Mouse (Mus musculus) olfactory bulb, adult 2 months (tissue): ENCODE results near the gene Rnf215. TPM values are rescaled to one million over a fixed set of nuclear protein-coding genes. Genes with fewer than 3 reads are reported as not detected.

Source experiments
- H3K27ac ChIP-seq: fragments of 200-500 bp; 2 replicates; pipeline ENCODE4 v1.5.1; 2012; ENCODE audit warnings: low read depth, low read length; ENCODE audit not compliant: insufficient read depth
- H3K4me1 ChIP-seq: fragments of 200-500 bp; 2 replicates; pipeline ENCODE4 v1.6.1; 2012; ENCODE audit warnings: low read length; ENCODE audit not compliant: control insufficient read depth, insufficient read depth
- H3K4me3 ChIP-seq: fragments of 200-500 bp; 2 replicates; pipeline ENCODE4 v1.5.1; 2012; ENCODE audit warnings: mild to moderate bottlenecking, low read depth, low read length, moderate library complexity; ENCODE audit not compliant: insufficient read depth
- CTCF ChIP-seq: fragments of 200-500 bp; IDR thresholded peaks from 2 replicates; pipeline ENCODE4 v1.5.1; 2012; ENCODE audit warnings: low read depth, mild to moderate bottlenecking, low read length, moderate library complexity; ENCODE audit not compliant: insufficient read depth
- POLR2A ChIP-seq: fragments of 200-500 bp; IDR thresholded peaks from 2 replicates; pipeline ENCODE4 v1.6.1; 2012; ENCODE audit warnings: mild to moderate bottlenecking, low read depth, low read length, moderate library complexity; ENCODE audit not compliant: insufficient read depth
- WGBS: fragments of 180-500 bp; shearing (Covaris S2); methylation state at CpG from one replicate; pipeline ENCODE4 v1.1.7; 2018; 5-methylcytosine and 5-hydroxymethylcytosine counted together
- polyA plus RNA-seq: library from polyadenylated mRNA; stranded (reverse); fragments of >200 nt; gene quantifications from 2 replicates; pipeline ENCODE4 v1.2.4, GENCODE M21; 2012; ENCODE audit warnings: low replicate concordance; ENCODE audit not compliant: missing spikeins, insufficient read depth, insufficient read length

The Rnf215 gene
- polyA plus RNA-seq, 1 experiment: not detected

GRCm38 (mm10) chr11:4138964-4139363 lies 4.0 kb downstream of the Rnf215 start:
- WGBS: 78% methylated on average over 2 of the region's 2 CpGs
- Histone ChIP-seq H3K4me1 (peaks cover 21% of the 10 kb centered on the region), H3K27ac (no peak overlapping the region), H3K4me3 (no peak overlapping the region)
- TF ChIP-seq CTCF (no peak), POLR2A (no peak)

- Histone ChIP-seq H3K4me3 (no peak overlapping the region), H3K27ac (no peak overlapping the region), H3K4me1 (peaks cover 10% of the 10 kb centered on the region)
- TF ChIP-seq CTCF (no peak), POLR2A (no peak)
These were observed 6.5 kb downstream of the Rnf215 start for GRCm38 (mm10) chr11:4141505-4141904.

- Histone ChIP-seq H3K4me1 (peaks cover 2% of the 10 kb centered on the region; the same call in 1 of the 2 replicates), H3K4me3 (no peak overlapping the region), H3K27ac (no peak overlapping the region)
- TF ChIP-seq POLR2A (no peak), CTCF (no peak)
- WGBS: 81% methylated on average over 4 of the region's 4 CpGs
These were observed 7.3 kb downstream of the Rnf215 start for GRCm38 (mm10) chr11:4142352-4142751.

GRCm38 (mm10) chr11:4143281-4144062 lies 8.5 kb downstream of the Rnf215 start:
- TF ChIP-seq POLR2A: no peak
- Histone ChIP-seq H3K27ac (no peak overlapping the region), H3K4me1 (no peaks in the 10 kb centered on the region; the same call in 1 of the 2 replicates), H3K4me3 (no peak overlapping the region)
- WGBS: 66% methylated on average over 21 of the region's 21 CpGs

- WGBS: 74% methylated on average over 6 of the region's 6 CpGs
- Histone ChIP-seq H3K27ac (no peak overlapping the region), H3K4me3 (no peak overlapping the region), H3K4me1 (no peaks in the 10 kb centered on the region; the same call in 1 of the 2 replicates)
- TF ChIP-seq CTCF (no peak), POLR2A (no peak)
These were observed 11.4 kb downstream of the Rnf215 start for GRCm38 (mm10) chr11:4146381-4146780.

- no peak overlapping the region for H3K27ac ChIP-seq
- H3K4me3 ChIP-seq: no peak overlapping the region
- 93% methylated on average over 10 of the region's 10 CpGs for WGBS
- TF ChIP-seq CTCF (no peak), POLR2A (no peak)
- H3K4me1 ChIP-seq: no peaks in the 10 kb centered on the region; the same call in 1 of the 2 replicates
These were observed 12.1 kb downstream of the Rnf215 start for GRCm38 (mm10) chr11:4147098-4147497.

- Histone ChIP-seq H3K4me1 (no peaks in the 10 kb centered on the region; the same call in 1 of the 2 replicates), H3K4me3 (no peak overlapping the region), H3K27ac (no peak overlapping the region)
- WGBS: 90% methylated on average over 5 of the region's 5 CpGs
- TF ChIP-seq CTCF: no peak
- TF ChIP-seq POLR2A: no peak
These were observed 13.1 kb downstream of the Rnf215 start for GRCm38 (mm10) chr11:4148120-4148519.

- WGBS: 77% methylated on average over 9 of the region's 9 CpGs
- no peaks in the 10 kb centered on the region for H3K4me1 ChIP-seq
- TF ChIP-seq POLR2A (no peak), CTCF (no peak)
- H3K27ac ChIP-seq: no peak overlapping the region
- H3K4me3 ChIP-seq: no peak overlapping the region
These were observed 13.6 kb downstream of the Rnf215 start for GRCm38 (mm10) chr11:4148536-4149156.

GRCm38 (mm10) chr11:4149886-4150285 lies 14.9 kb downstream of the Rnf215 start:
- no peak for TF ChIP-seq CTCF
- no peak for TF ChIP-seq POLR2A
- 89% methylated on average over 6 of the region's 6 CpGs for WGBS
- no peaks in the 10 kb centered on the region for H3K4me1 ChIP-seq

More at GRCm38 (mm10) chr11:4149886-4150285, 14.9 kb downstream of the Rnf215 start:
- Histone ChIP-seq H3K27ac (no peak overlapping the region), H3K4me3 (no peak overlapping the region)
